Mouse (Mus musculus) CH12.LX (cell line): ENCODE measurements around the gene Chid1. TPM values are rescaled to one million over a fixed set of nuclear protein-coding genes. Genes with fewer than 3 reads are reported as not detected.

Source experiments
- DNase-seq: peaks from one replicate; pipeline ENCODE4 v3.0.0-alpha.2; 2013; ENCODE audit errors: extremely low read depth
- H3K27ac ChIP-seq: 2 replicates; pipeline ENCODE4 v1.5.1; 2012; ENCODE audit warnings: low read depth, mild to moderate bottlenecking, control low read depth, moderate library complexity; ENCODE audit not compliant: insufficient read depth
- H3K27me3 ChIP-seq: replicated peaks from 2 replicates; pipeline ENCODE3; 2012; ENCODE audit warnings: inconsistent platforms
- H3K36me3 ChIP-seq, 2 experiments: replicated peaks in 1 of 2; 2 replicates each; pipeline versions ENCODE3 to v1.6.1; 2012; ENCODE audit warnings: inconsistent platforms in 1 of 2, low read length in 1 of 2, mild to moderate bottlenecking in 1 of 2, mixed read lengths in 1 of 2, moderate library complexity in 1 of 2; ENCODE audit not compliant: control insufficient read depth in 1 of 2, insufficient read depth in 1 of 2
- H3K4me1 ChIP-seq, 2 experiments: 2 replicates each; pipeline ENCODE4 v1.6.1; 2012; ENCODE audit warnings: inconsistent platforms in 1 of 2, moderate library complexity in 1 of 2; ENCODE audit not compliant: insufficient read depth in 2 of 2, control insufficient read depth in 1 of 2
- H3K4me2 ChIP-seq: 2 replicates; pipeline ENCODE4 v1.6.1; 2012; ENCODE audit warnings: low read depth, mild to moderate bottlenecking, control low read depth; ENCODE audit not compliant: poor library complexity, insufficient read depth, severe bottlenecking
- H3K4me3 ChIP-seq, 3 experiments: fragments of 150-350 bp in 1 of 3; sonication (generic) in 1 of 3; replicated peaks in 1 of 3; 2 replicates each; pipeline versions ENCODE3 to v1.5.1; 2011 to 2012; ENCODE audit warnings: low read depth in 2 of 3, low read length in 2 of 3, mild to moderate bottlenecking in 2 of 3, moderate library complexity in 2 of 3, control low read depth in 1 of 3, improper control_type of control experiment in 1 of 3, inconsistent platforms in 1 of 3, mixed read lengths in 1 of 3; ENCODE audit not compliant: poor library complexity in 1 of 3
- H3K79me2 ChIP-seq: replicated peaks from 2 replicates; pipeline ENCODE4 v1.6.1; 2012; ENCODE audit warnings: mild to moderate bottlenecking, moderate library complexity; ENCODE audit not compliant: control insufficient read depth, poor library complexity, insufficient read depth, severe bottlenecking; ENCODE audit errors: extremely low read depth
- H3K9ac ChIP-seq: 2 replicates; pipeline ENCODE4 v1.6.1; 2012; ENCODE audit warnings: low read depth, mild to moderate bottlenecking, control low read depth, moderate library complexity; ENCODE audit not compliant: insufficient read depth
- H3K9me3 ChIP-seq: replicated peaks from 2 replicates; pipeline ENCODE3; 2012; ENCODE audit warnings: low read length, inconsistent platforms, mixed read lengths
- BHLHE40 ChIP-seq: IDR thresholded peaks from 2 replicates; pipeline ENCODE4 v1.6.1; 2011; ENCODE audit warnings: mild to moderate bottlenecking, low read depth, low read length, improper control_type of control experiment
- CHD1 ChIP-seq: IDR thresholded peaks from 2 replicates; pipeline ENCODE4 v1.6.1; 2012; ENCODE audit warnings: low read depth, low read length, improper control_type of control experiment, inconsistent platforms
- CHD2 ChIP-seq: IDR thresholded peaks from 2 replicates; pipeline ENCODE4 v1.6.1; 2011; ENCODE audit warnings: low read length, improper control_type of control experiment
- CTCF ChIP-seq, 2 experiments: IDR thresholded peaks in 1 of 2; conservative IDR thresholded peaks in 1 of 2; 2 replicates each; pipeline ENCODE4 v1.5.1; 2011 to 2012; ENCODE audit warnings: low read depth in 2 of 2, low read length in 2 of 2, improper control_type of control experiment in 1 of 2, inconsistent platforms in 1 of 2, mild to moderate bottlenecking in 1 of 2, moderate library complexity in 1 of 2
- E2F4 ChIP-seq: IDR thresholded peaks from 2 replicates; pipeline ENCODE4 v1.6.1; 2011; ENCODE audit warnings: low read depth, low read length, improper control_type of control experiment; ENCODE audit not compliant: insufficient replicate concordance
- ELF1 ChIP-seq: IDR thresholded peaks from 2 replicates; pipeline ENCODE4 v1.6.1; 2014; ENCODE audit warnings: low read depth, mild to moderate bottlenecking, inconsistent platforms, low read length, improper control_type of control experiment
- EP300 ChIP-seq: IDR thresholded peaks from 2 replicates; pipeline ENCODE4 v1.6.1; 2011; ENCODE audit warnings: low read length, improper control_type of control experiment
- ETS1 ChIP-seq: conservative IDR thresholded peaks from 2 replicates; pipeline ENCODE4 v1.6.1; 2012; ENCODE audit warnings: low read depth, mild to moderate bottlenecking, inconsistent platforms, low read length, improper control_type of control experiment, moderate library complexity
- GABPA ChIP-seq: IDR thresholded peaks from 2 replicates; pipeline ENCODE4 v1.6.1; 2012; ENCODE audit warnings: low read depth, low read length, improper control_type of control experiment, inconsistent platforms; ENCODE audit not compliant: insufficient replicate concordance
- HCFC1 ChIP-seq: IDR thresholded peaks from 2 replicates; pipeline ENCODE4 v1.6.1; 2012; ENCODE audit warnings: low read depth, mild to moderate bottlenecking, inconsistent platforms, low read length, improper control_type of control experiment
- IRF4 ChIP-seq: IDR thresholded peaks from 2 replicates; pipeline ENCODE4 v1.6.1; 2014; ENCODE audit warnings: low read depth, mild to moderate bottlenecking, inconsistent platforms, low read length, improper control_type of control experiment
- JUN ChIP-seq: IDR thresholded peaks from 2 replicates; pipeline ENCODE4 v1.6.1; 2011; ENCODE audit warnings: low read depth, mild to moderate bottlenecking, low read length, improper control_type of control experiment, moderate library complexity; ENCODE audit not compliant: insufficient read depth
- JUND ChIP-seq: conservative IDR thresholded peaks from 2 replicates; pipeline ENCODE4 v1.6.1; 2011; ENCODE audit warnings: low read depth, low read length, improper control_type of control experiment
- KAT2A ChIP-seq: IDR thresholded peaks from 2 replicates; pipeline ENCODE4 v1.6.1; 2012; ENCODE audit warnings: low read length, improper control_type of control experiment, inconsistent platforms; ENCODE audit not compliant: insufficient replicate concordance
- MAFK ChIP-seq: IDR thresholded peaks from 2 replicates; pipeline ENCODE4 v1.6.1; 2011; ENCODE audit warnings: low read length, improper control_type of control experiment; ENCODE audit not compliant: insufficient replicate concordance
- MAX ChIP-seq: IDR thresholded peaks from 2 replicates; pipeline ENCODE4 v1.6.1; 2011; ENCODE audit warnings: low read length, improper control_type of control experiment
- MAZ ChIP-seq: IDR thresholded peaks from 2 replicates; pipeline ENCODE4 v1.6.1; 2012; ENCODE audit warnings: low read depth, mild to moderate bottlenecking, inconsistent platforms, low read length, improper control_type of control experiment, moderate library complexity
- MEF2A ChIP-seq: IDR thresholded peaks from 2 replicates; pipeline ENCODE4 v1.6.1; 2014; ENCODE audit warnings: low read depth, mild to moderate bottlenecking, inconsistent platforms, low read length, improper control_type of control experiment, borderline replicate concordance
- MXI1 ChIP-seq: IDR thresholded peaks from 2 replicates; pipeline ENCODE4 v1.6.1; 2011; ENCODE audit warnings: mild to moderate bottlenecking, low read depth, low read length, improper control_type of control experiment
- MYC ChIP-seq: IDR thresholded peaks from 2 replicates; pipeline ENCODE4 v1.6.1; 2011; ENCODE audit warnings: low read depth, mild to moderate bottlenecking, improper control_type of control experiment, low read length
- NELFE ChIP-seq: IDR thresholded peaks from 2 replicates; pipeline ENCODE4 v1.6.1; 2011; ENCODE audit warnings: low read depth, low read length, improper control_type of control experiment
- NRF1 ChIP-seq: IDR thresholded peaks from 2 replicates; pipeline ENCODE4 v1.6.1; 2014; ENCODE audit warnings: low read depth, mild to moderate bottlenecking, inconsistent platforms, low read length, improper control_type of control experiment, moderate library complexity
- PAX5 ChIP-seq: IDR thresholded peaks from 2 replicates; pipeline ENCODE4 v1.6.1; 2012; ENCODE audit warnings: low read length, inconsistent platforms, mixed read lengths
- POLR2A ChIP-seq: IDR thresholded peaks from 2 replicates; pipeline ENCODE4 v1.6.1; 2011; ENCODE audit warnings: low read depth, mild to moderate bottlenecking, improper control_type of control experiment, low read length
- POLR2AphosphoS2 ChIP-seq: IDR thresholded peaks from 2 replicates; pipeline ENCODE4 v1.6.1; 2011; ENCODE audit warnings: low read depth, low read length, improper control_type of control experiment
- RAD21 ChIP-seq: IDR thresholded peaks from 2 replicates; pipeline ENCODE4 v1.6.1; 2011; ENCODE audit warnings: low read depth, mild to moderate bottlenecking, low read length, improper control_type of control experiment, moderate library complexity
- RCOR1 ChIP-seq: conservative IDR thresholded peaks from 2 replicates; pipeline ENCODE4 v1.6.1; 2012; ENCODE audit warnings: low read depth, mild to moderate bottlenecking, inconsistent platforms, low read length, improper control_type of control experiment
- SIN3A ChIP-seq: IDR thresholded peaks from 2 replicates; pipeline ENCODE4 v1.6.1; 2012; ENCODE audit warnings: low read length, improper control_type of control experiment, inconsistent platforms
- SMC3 ChIP-seq: IDR thresholded peaks from 2 replicates; pipeline ENCODE4 v1.6.1; 2011; ENCODE audit warnings: low read depth, low read length, improper control_type of control experiment
- TBP ChIP-seq: conservative IDR thresholded peaks from 2 replicates; pipeline ENCODE4 v1.6.1; 2011; ENCODE audit warnings: low read depth, low read length, improper control_type of control experiment
- TCF12 ChIP-seq: IDR thresholded peaks from 2 replicates; pipeline ENCODE4 v1.6.1; 2014; ENCODE audit warnings: low read depth, mild to moderate bottlenecking, inconsistent platforms, low read length, improper control_type of control experiment
- UBTF ChIP-seq: IDR thresholded peaks from 2 replicates; pipeline ENCODE4 v1.6.1; 2012; ENCODE audit warnings: low read depth, mild to moderate bottlenecking, inconsistent platforms, low read length, improper control_type of control experiment, moderate library complexity
- USF1 ChIP-seq: IDR thresholded peaks from 2 replicates; pipeline ENCODE4 v1.6.1; 2014; ENCODE audit warnings: low read depth, mild to moderate bottlenecking, inconsistent platforms, low read length, improper control_type of control experiment
- USF2 ChIP-seq: conservative IDR thresholded peaks from 2 replicates; pipeline ENCODE4 v1.6.1; 2011; ENCODE audit warnings: low read depth, low read length, improper control_type of control experiment
- ZC3H11A ChIP-seq: IDR thresholded peaks from 2 replicates; pipeline ENCODE4 v1.6.1; 2012; ENCODE audit warnings: low read depth, mild to moderate bottlenecking, inconsistent platforms, low read length, improper control_type of control experiment
- ZKSCAN1 ChIP-seq: IDR thresholded peaks from 2 replicates; pipeline ENCODE4 v1.6.1; 2012; ENCODE audit warnings: low read depth, inconsistent platforms, low read length, improper control_type of control experiment, borderline replicate concordance
- ZMIZ1 ChIP-seq: IDR thresholded peaks from 2 replicates; pipeline ENCODE4 v1.6.1; 2012; ENCODE audit warnings: low read depth, mild to moderate bottlenecking, inconsistent platforms, low read length, improper control_type of control experiment
- ZNF384 ChIP-seq: IDR thresholded peaks from 2 replicates; pipeline ENCODE4 v1.6.1; 2012; ENCODE audit warnings: low read depth, low read length, improper control_type of control experiment, inconsistent platforms
- dilution Hi-C: fragments of 300-500 bp; cut with MboI; formaldehyde crosslinking; loops from 2 replicates; pipeline ENCODE4 v1.14.3; 2020; ENCODE audit warnings: low sequenced_read_pairs; ENCODE audit not compliant: extremely low pct_unique_long_range_greater_than_20kb, extremely low pct_ligation_motif_present
- in situ Hi-C: fragments of 300-500 bp; cut with MboI; formaldehyde crosslinking; loops from 3 replicates; pipeline ENCODE4 v1.14.3; 2019; ENCODE audit warnings: low sequenced_read_pairs, low pct_ligation_motif_present, low pct_unique_long_range_greater_than_20kb, mixed read lengths
- polyA plus RNA-seq: library from polyadenylated mRNA; unstranded; fragments of >175 nt; gene quantifications from 2 replicates; pipeline ENCODE4 v1.2.1, GENCODE M21; 2012; ENCODE audit warnings: low read depth; ENCODE audit not compliant: insufficient read length
- total RNA-seq, 2 experiments: library from RNA; depleted of rRNA; stranded (reverse); fragments of 300-350 nt in 1 of 2; fragments of >200 nt in 1 of 2; gene quantifications; 2 replicates each; pipeline ENCODE4 v1.2.3; 2012 to 2014

The Chid1 gene
- total and polyA plus RNA-seq, 3 experiments: 27.0 to 50.5 (median 42.3) TPM

DNA sequence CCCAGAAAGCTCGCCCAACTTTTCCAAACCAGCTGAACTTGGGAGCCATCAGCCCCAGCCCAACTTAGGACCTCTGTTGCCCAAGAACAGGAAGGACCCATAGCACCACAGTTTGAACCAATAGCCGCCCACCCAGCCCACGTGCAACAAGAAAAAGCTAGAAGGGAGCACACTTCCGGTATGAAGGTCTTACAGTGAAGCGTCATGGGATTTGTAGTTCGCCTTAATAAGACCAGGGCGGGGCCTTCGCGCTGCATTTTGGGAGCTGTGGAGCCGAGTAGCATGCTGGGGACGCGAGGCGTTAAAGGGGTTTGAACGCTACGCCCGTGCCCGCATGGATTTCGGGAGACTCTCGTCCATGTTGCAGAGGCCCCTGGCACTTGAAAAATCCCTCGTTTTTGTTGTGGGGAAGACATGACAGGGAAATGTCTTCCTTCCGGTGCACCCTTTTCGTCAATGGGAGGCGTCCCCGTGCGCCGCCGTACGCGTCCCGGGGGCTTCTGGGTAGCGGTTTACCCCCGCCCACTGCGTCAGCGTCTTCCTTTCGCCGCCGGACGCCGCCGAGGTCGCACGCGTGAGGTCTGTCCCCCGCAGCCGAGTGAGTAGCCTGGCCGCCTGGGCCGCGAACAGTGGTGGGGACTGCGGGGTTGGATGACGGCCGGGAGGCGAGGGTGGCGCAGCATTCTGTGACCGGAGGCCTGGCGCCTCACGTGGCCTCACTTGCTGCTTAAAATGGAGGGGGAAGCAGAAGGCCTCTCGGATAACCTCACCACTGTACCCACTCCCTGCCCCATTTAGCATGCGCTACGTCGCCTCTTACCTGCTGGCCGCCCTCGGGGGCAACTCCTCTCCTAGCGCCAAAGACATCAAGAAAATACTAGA, 92.3 kb downstream of the Chid1 start, which contains the start of gene Rplp2:
Rplp2 (plus strand) TSS at position 261 of the 882 bp plus-strand sequence.
- 0 out of 2 replicates have a peak, but pooled peaks have one; percentile 15 for TF ChIP-seq USF2
- TF ChIP-seq SMC3: no peak
- TF ChIP-seq UBTF: no peak
- peak; percentile 97 for TF ChIP-seq MAX
- no peak for TF ChIP-seq CHD1
- TF ChIP-seq TBP: peak; percentile 65
- TF ChIP-seq NRF1: peak; percentile 61
- TF ChIP-seq ZC3H11A: no peak
- no peak for TF ChIP-seq PAX5
- TF ChIP-seq MAZ: 0 out of 2 replicates have a peak, but pooled peaks have one; percentile 20
- TF ChIP-seq ZNF384: peak; percentile 68
- peak; percentile 93 for TF ChIP-seq SIN3A
- no peak for TF ChIP-seq MEF2A
- TF ChIP-seq JUND: no peak
- peak; percentile 99 for TF ChIP-seq MXI1
- no peak for TF ChIP-seq EP300
- TF ChIP-seq CHD2: no peak
- peak; percentile 52 for TF ChIP-seq ZMIZ1
- TF ChIP-seq NELFE: peak; percentile 98
- no peak for TF ChIP-seq E2F4
- no peak; the same call in 1 of the 2 replicates for TF ChIP-seq GABPA
- TF ChIP-seq RAD21: no peak
- peak; percentile 94 for TF ChIP-seq ELF1
- peak; percentile 90 for TF ChIP-seq TCF12
- TF ChIP-seq POLR2AphosphoS2: 0 out of 2 replicates have a peak, but pooled peaks have one; percentile 77
- TF ChIP-seq CTCF (conservative IDR thresholded peaks at IDR 0.05 in 1 of 2, IDR thresholded peaks at IDR 0.05 in 1 of 2; ENCODE audit: low read depth in 2 of 2, low read length in 2 of 2): no peak
- TF ChIP-seq HCFC1: peak; percentile 95
- no peak for TF ChIP-seq ZKSCAN1
- TF ChIP-seq MAFK: no peak
- TF ChIP-seq ETS1: no peak
- peak; percentile 68 for TF ChIP-seq USF1
- TF ChIP-seq RCOR1: no peak
- TF ChIP-seq IRF4: no peak
- peak; percentile 93 for TF ChIP-seq POLR2A
- TF ChIP-seq KAT2A: peak; percentile 83; the same call in 1 of the 2 replicates
- peak; percentile 99 for TF ChIP-seq MYC
- TF ChIP-seq BHLHE40: peak; percentile 73
- no peak for TF ChIP-seq JUN
- TF ChIP-seq, all 38 proteins: peak for 19
- Histone ChIP-seq H3K9ac (peak within 1 kb of the TSS; percentile 95), H3K36me3 (peaks cover 33 to 44% of the 10 kb centered on the region in 2 experiments), H3K4me3 (peak within 1 kb of the TSS; percentile 71 to 97 (median 97)), H3K79me2 (peaks cover 26% of the 10 kb centered on the region), H3K4me2 (peak within 1 kb of the TSS; percentile 74), H3K27me3 (no peaks in the 10 kb centered on the region), H3K4me1 (peaks cover 3 to 46% of the 10 kb centered on the region in 2 experiments; a peak in 3 of 4 replicates), H3K9me3 (no peaks in the 10 kb centered on the region), H3K27ac (peak within 1 kb of the TSS; percentile 63)
- dilution Hi-C loops: no loop called here
- in situ Hi-C loops: no loop called here
- DNase-seq: peak; percentile 97
